ENCODE assay signal across 8 mouse cellular contexts in the genomic region with DNA sequence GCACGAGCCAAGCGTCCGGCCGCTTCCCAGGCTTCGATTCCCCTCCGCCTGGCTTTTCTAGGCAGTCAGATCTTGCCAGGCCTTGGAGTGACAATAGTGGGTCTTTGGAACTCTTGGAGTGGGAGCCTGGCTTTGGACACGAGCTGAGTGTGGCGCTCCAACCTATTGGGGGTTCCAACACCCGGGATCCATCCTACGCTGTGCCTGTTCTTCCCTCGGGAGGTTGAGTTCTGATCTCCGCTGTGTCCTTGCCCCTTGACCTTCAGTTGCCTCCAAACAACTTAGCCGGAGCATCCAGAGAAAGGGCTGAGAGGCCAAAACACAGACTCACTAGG. TPM values are rescaled to one million over a fixed set of nuclear protein-coding genes. Genes with fewer than 3 reads are reported as not detected.
DNase-seq lines count a peak whose midpoint lies in the region; ATAC-seq and TF ChIP-seq lines count a peak whose summit lies in the region.
"Had no signal": no experiment of that assay in that cellular context is flagged by ENCODE, and none has a peak within 500 bp of the region (broad histone marks: within the 10 kb centered on the region; RNA-seq: fewer than 3 reads in every experiment).

No protein-coding gene starts in this region.

- peak overlapping the region; percentile 96 for H3K4me2 ChIP-seq in lung, embryonic 16.5 days (ENCODE audit: low read depth, low read length)
- H3K4me2 ChIP-seq in forebrain, embryonic 14.5 days (ENCODE audit: low read length): peak overlapping the region; percentile 85
- peak overlapping the region; percentile 73 for H3K4me2 ChIP-seq in liver, embryonic 11.5 days
- H3K4me2 ChIP-seq in stomach, embryonic 16.5 days (ENCODE audit: low read depth, low read length): peak overlapping the region; percentile 85

- TF ChIP-seq POLR2A in thymus, adult 2 months (IDR thresholded peaks at IDR 0.05; ENCODE audit: control insufficient read depth, extremely low read depth, insufficient read depth, low read length, poor library complexity): no peak

- peak overlapping the region; percentile 74 for H3K4me3 ChIP-seq in lung, embryonic 16.5 days (ENCODE audit: low read length)
- peak overlapping the region; percentile 48 for H3K4me3 ChIP-seq in forebrain, embryonic 14.5 days (ENCODE audit: low read depth, low read length)
- peak overlapping the region; percentile 53 for H3K4me3 ChIP-seq in liver, embryonic 11.5 days (ENCODE audit: low read depth, low read length)
- H3K4me3 ChIP-seq in stomach, embryonic 16.5 days (replicated peaks; ENCODE audit: low read length): peak overlapping the region; percentile 69
- H3K4me3 ChIP-seq in thymus, adult 2 months (ENCODE audit: control insufficient read depth, insufficient read depth, low read length): no peak overlapping the region

- WGBS in lung, embryonic 16.5 days: 23% methylated on average over 13 of the region's 13 CpGs
- 25% methylated on average over 13 of the region's 13 CpGs for WGBS in forebrain, embryonic 14.5 days
- 30% methylated on average over 13 of the region's 13 CpGs for WGBS in liver, embryonic 11.5 days
- 29% methylated on average over 13 of the region's 13 CpGs for WGBS in stomach, embryonic 16.5 days
- 58% methylated on average over 13 of the region's 13 CpGs for WGBS in thymus, adult 2 months

- no peak for TF ChIP-seq CTCF in thymus, adult 2 months (IDR thresholded peaks at IDR 0.05; ENCODE audit: borderline replicate concordance, control insufficient read depth, extremely low read depth, insufficient read depth, low read length, poor library complexity)

- H3K36me3 ChIP-seq in lung, embryonic 16.5 days (ENCODE audit: control insufficient read depth, insufficient read depth, low read length): no peaks in the 10 kb centered on the region
- H3K36me3 ChIP-seq in forebrain, embryonic 14.5 days (ENCODE audit: control insufficient read depth, insufficient read depth, low read length): no peaks in the 10 kb centered on the region
- no peaks in the 10 kb centered on the region for H3K36me3 ChIP-seq in liver, embryonic 11.5 days (ENCODE audit: control insufficient read depth, insufficient read depth, low read length)
- no peaks in the 10 kb centered on the region for H3K36me3 ChIP-seq in stomach, embryonic 16.5 days (ENCODE audit: control insufficient read depth, insufficient read depth, low read length)
- H3K36me3 ChIP-seq in thymus, adult 2 months (ENCODE audit: control insufficient read depth, insufficient read depth, low read length): no peaks in the 10 kb centered on the region

- H3K4me1 ChIP-seq in lung, embryonic 16.5 days (replicated peaks; ENCODE audit: control insufficient read depth, insufficient read depth, low read length): peaks cover 27% of the 10 kb centered on the region
- H3K4me1 ChIP-seq in forebrain, embryonic 14.5 days (ENCODE audit: control insufficient read depth, insufficient read depth, low read length): peaks cover 7% of the 10 kb centered on the region; the same call in 1 of the 2 replicates
- H3K4me1 ChIP-seq in liver, embryonic 11.5 days (replicated peaks; ENCODE audit: control insufficient read depth, insufficient read depth, low read length): peaks cover 3% of the 10 kb centered on the region
- H3K4me1 ChIP-seq in stomach, embryonic 16.5 days (ENCODE audit: control insufficient read depth, insufficient read depth, low read length): peaks cover 24% of the 10 kb centered on the region
- no peaks in the 10 kb centered on the region for H3K4me1 ChIP-seq in thymus, adult 2 months (replicated peaks; ENCODE audit: control insufficient read depth, insufficient read depth, low read length)

- no peak overlapping the region for H3K27ac ChIP-seq in lung, embryonic 16.5 days (ENCODE audit: low read length)
- no peak overlapping the region for H3K27ac ChIP-seq in forebrain, embryonic 14.5 days (ENCODE audit: low read depth, low read length)
- no peak overlapping the region for H3K27ac ChIP-seq in liver, embryonic 11.5 days (ENCODE audit: low read depth, low read length)
- no peak overlapping the region for H3K27ac ChIP-seq in stomach, embryonic 16.5 days (ENCODE audit: low read length)
- H3K27ac ChIP-seq in thymus, adult 2 months (ENCODE audit: control insufficient read depth, insufficient read depth, low read length): no peak overlapping the region

- 0 out of 2 replicates have a peak, but pooled peaks have one; percentile 3 for ATAC-seq in lung, embryonic 16.5 days (ENCODE audit: low read depth)
- ATAC-seq in forebrain, embryonic 14.5 days: no peak
- no peak for ATAC-seq in liver, embryonic 11.5 days (replicated peaks; ENCODE audit: low FRiP score)
- ATAC-seq in stomach, embryonic 16.5 days (ENCODE audit: insufficient read depth, low FRiP score): no peak; the same call in 1 of the 2 replicates

- peak overlapping the region; percentile 87 for H3K9ac ChIP-seq in lung, embryonic 16.5 days (ENCODE audit: low read length)
- peak overlapping the region; percentile 62 for H3K9ac ChIP-seq in forebrain, embryonic 14.5 days (ENCODE audit: low read length)
- H3K9ac ChIP-seq in liver, embryonic 11.5 days (ENCODE audit: low read depth, low read length): no peak overlapping the region
- peak overlapping the region; percentile 86 for H3K9ac ChIP-seq in stomach, embryonic 16.5 days (ENCODE audit: low read length)

- H3K9me3 ChIP-seq in lung, embryonic 16.5 days (ENCODE audit: control insufficient read depth, low read length): no peaks in the 10 kb centered on the region
- no peaks in the 10 kb centered on the region for H3K9me3 ChIP-seq in forebrain, embryonic 14.5 days (replicated peaks; ENCODE audit: control insufficient read depth, low read length)
- H3K9me3 ChIP-seq in liver, embryonic 11.5 days (ENCODE audit: control insufficient read depth, low read length): peaks cover 6% of the 10 kb centered on the region; the same call in 1 of the 2 replicates
- peaks cover 6% of the 10 kb centered on the region; the same call in 1 of the 2 replicates for H3K9me3 ChIP-seq in stomach, embryonic 16.5 days (replicated peaks; ENCODE audit: control insufficient read depth, low read length)

- peaks cover 7% of the 10 kb centered on the region; the same call in 1 of the 2 replicates for H3K27me3 ChIP-seq in lung, embryonic 16.5 days (ENCODE audit: control insufficient read depth, insufficient read depth, low read depth, low read length)
- H3K27me3 ChIP-seq in forebrain, embryonic 14.5 days (replicated peaks; ENCODE audit: control insufficient read depth, insufficient read depth, low read length): peaks cover 27% of the 10 kb centered on the region
- peaks cover 69% of the 10 kb centered on the region for H3K27me3 ChIP-seq in liver, embryonic 11.5 days (replicated peaks; ENCODE audit: control insufficient read depth, insufficient read depth, low read length)
- H3K27me3 ChIP-seq in stomach, embryonic 16.5 days (ENCODE audit: control insufficient read depth, insufficient read depth, low read length): no peaks in the 10 kb centered on the region
- peaks cover 6% of the 10 kb centered on the region; the same call in 1 of the 2 replicates for H3K27me3 ChIP-seq in thymus, adult 2 months (ENCODE audit: control insufficient read depth, insufficient read depth, low read length)

- DNase-seq in lung, postnatal 10 days: no peak
- no peak for DNase-seq in forebrain, embryonic 14.5 days (ENCODE audit: low spot score)
- DNase-seq in liver, embryonic 11.5 days (ENCODE audit: low spot score): no peak
- no peak for DNase-seq in thymus, adult 2 months
- no peak for DNase-seq in thymus, postnatal 0 days (ENCODE audit: low spot score)
- DNase-seq: thymus, postnatal 14 days had no signal

RNA-seq across cellular contexts. Expression of gene Nbl1, which starts 0.4 kb away (rescaled TPM):
- polyA plus RNA-seq in lung, embryonic 16.5 days (2015; fragmentation: Nextera tagmentation; extraction: Ambion mirVana): 57.4 and 70.9 TPM in 2 replicates
- polyA plus RNA-seq in forebrain, embryonic 14.5 days (2014; fragmentation: Nextera tagmentation; extraction: Ambion mirVana): 22.3 and 29.8 TPM in 2 replicates
- polyA plus RNA-seq in liver, embryonic 11.5 days (2014; fragmentation: Nextera tagmentation; extraction: Ambion mirVana): 4.0 and 5.0 TPM in 2 replicates
- polyA plus RNA-seq in stomach, embryonic 16.5 days (2015; fragmentation: Nextera tagmentation; extraction: Ambion mirVana): 47.3 and 48.8 TPM in 2 replicates
- 35.7 and 36.3 TPM in 2 replicates for polyA plus RNA-seq in thymus, adult 2 months (2012; rRNA removed)
- 19.8 and 20.9 TPM in 2 replicates for polyA plus RNA-seq in thymus, postnatal 0 days (2015; fragmentation: Nextera tagmentation; extraction: Ambion mirVana)

RNA-seq across cellular contexts. Expression of gene Htr6, which starts 17.8 kb away (rescaled TPM):
- polyA plus RNA-seq in lung, embryonic 16.5 days (2015; fragmentation: Nextera tagmentation; extraction: Ambion mirVana): not detected in 2 replicates
- 0.30 TPM in 2 replicates for polyA plus RNA-seq in forebrain, embryonic 14.5 days (2014; fragmentation: Nextera tagmentation; extraction: Ambion mirVana)
- polyA plus RNA-seq in liver, embryonic 11.5 days (2014; fragmentation: Nextera tagmentation; extraction: Ambion mirVana): not detected in 2 replicates
- not detected in 2 replicates for polyA plus RNA-seq in stomach, embryonic 16.5 days (2015; fragmentation: Nextera tagmentation; extraction: Ambion mirVana)
- not detected in 2 replicates for polyA plus RNA-seq in thymus, adult 2 months (2012; rRNA removed)
- not detected in 2 replicates for polyA plus RNA-seq in thymus, postnatal 0 days (2015; fragmentation: Nextera tagmentation; extraction: Ambion mirVana)

RNA-seq across cellular contexts. Expression of gene Minos1, which starts 37.8 kb away (rescaled TPM):
- 548 and 571 TPM in 2 replicates for polyA plus RNA-seq in lung, embryonic 16.5 days (2015; fragmentation: Nextera tagmentation; extraction: Ambion mirVana)
- 411 and 472 TPM in 2 replicates for polyA plus RNA-seq in forebrain, embryonic 14.5 days (2014; fragmentation: Nextera tagmentation; extraction: Ambion mirVana)
- polyA plus RNA-seq in liver, embryonic 11.5 days (2014; fragmentation: Nextera tagmentation; extraction: Ambion mirVana): 541 and 564 TPM in 2 replicates
- 442 and 560 TPM in 2 replicates for polyA plus RNA-seq in stomach, embryonic 16.5 days (2015; fragmentation: Nextera tagmentation; extraction: Ambion mirVana)
- polyA plus RNA-seq in thymus, adult 2 months (2012; rRNA removed): 38.0 and 65.3 TPM in 2 replicates
- 777 and 795 TPM in 2 replicates for polyA plus RNA-seq in thymus, postnatal 0 days (2015; fragmentation: Nextera tagmentation; extraction: Ambion mirVana)
